Mouse (Mus musculus) ES-E14 (cell line): Measurements from ENCODE around the gene Cd300ld2. TPM values are rescaled to one million over a fixed set of nuclear protein-coding genes. Genes with fewer than 3 reads are reported as not detected.
"Not testable (repeated sequence)": the region's sequence is repeated elsewhere in the genome, so short reads cannot be mapped to it uniquely, and the experiment has no call there.

Source experiments
- DNase-seq: peaks from one replicate; pipeline ENCODE4 v3.0.0-alpha.2; 2013; ENCODE audit warnings: low read depth, low spot score
- H3K27ac ChIP-seq: 2 replicates; pipeline ENCODE4 v1.5.1; 2012; ENCODE audit warnings: low read depth, mild to moderate bottlenecking, low read length, moderate library complexity, mixed read lengths; ENCODE audit not compliant: poor library complexity, insufficient read depth, severe bottlenecking
- H3K36me3 ChIP-seq: 2 replicates; pipeline ENCODE4 v1.6.1; 2012; ENCODE audit warnings: mild to moderate bottlenecking, low read length, moderate library complexity, mixed read lengths; ENCODE audit not compliant: control insufficient read depth, poor library complexity, insufficient read depth, severe bottlenecking
- H3K4me1 ChIP-seq, 2 experiments: fragments of 150-350 bp in 1 of 2; sonication (generic) in 1 of 2; 2 replicates each; pipeline ENCODE4 v1.6.1; 2012; ENCODE audit warnings: low read length in 2 of 2, mild to moderate bottlenecking in 1 of 2, mixed read lengths in 1 of 2; ENCODE audit not compliant: control insufficient read depth in 2 of 2, insufficient read depth in 2 of 2, poor library complexity in 1 of 2
- H3K4me3 ChIP-seq, 2 experiments: fragments of 150-350 bp in 1 of 2; sonication (generic) in 1 of 2; 2 replicates each; pipeline ENCODE4 v1.5.1; 2012; ENCODE audit warnings: low read length in 2 of 2, low read depth in 1 of 2, mild to moderate bottlenecking in 1 of 2, mixed read lengths in 1 of 2; ENCODE audit not compliant: insufficient read depth in 1 of 2, poor library complexity in 1 of 2, severe bottlenecking in 1 of 2
- H3K9ac ChIP-seq: 2 replicates; pipeline ENCODE4 v1.6.1; 2012; ENCODE audit warnings: low read depth, mild to moderate bottlenecking, low read length, mixed read lengths; ENCODE audit not compliant: poor library complexity, insufficient read depth, severe bottlenecking
- H3K9me3 ChIP-seq: fragments of 150-350 bp; sonication (generic); 2 replicates; pipeline ENCODE4 v1.6.1; 2012; ENCODE audit warnings: low read depth, mild to moderate bottlenecking, low read length; ENCODE audit not compliant: control insufficient read depth, insufficient read depth
- CHD2 ChIP-seq: IDR thresholded peaks from 2 replicates; pipeline ENCODE4 v1.6.1; 2014; ENCODE audit warnings: mild to moderate bottlenecking, low read depth, low read length, inconsistent platforms
- HCFC1 ChIP-seq: IDR thresholded peaks from 2 replicates; pipeline ENCODE4 v1.6.1; 2012; ENCODE audit warnings: low read length, inconsistent platforms, borderline replicate concordance; ENCODE audit not compliant: insufficient read depth
- MAFK ChIP-seq: IDR thresholded peaks from 2 replicates; pipeline ENCODE4 v1.6.1; 2014; ENCODE audit warnings: mild to moderate bottlenecking, low read depth, low read length, inconsistent platforms; ENCODE audit not compliant: insufficient read depth
- ZC3H11A ChIP-seq: IDR thresholded peaks from 2 replicates; pipeline ENCODE4 v1.6.1; 2012; ENCODE audit warnings: low read depth, mild to moderate bottlenecking, inconsistent platforms, low read length, borderline replicate concordance
- ZNF384 ChIP-seq: IDR thresholded peaks from 2 replicates; pipeline ENCODE4 v1.6.1; 2012; ENCODE audit warnings: low read depth, low read length, inconsistent platforms
- in situ Hi-C, 2 experiments: fragments of 600-800 bp; cut with MboI; formaldehyde crosslinking; loops; one replicate each; pipeline ENCODE4 v1.15.1; 2025; ENCODE audit warnings: low sequenced_read_pairs in 2 of 2, inconsistent platforms in 1 of 2; ENCODE audit not compliant: unreplicated experiment in 2 of 2
- total RNA-seq: library from RNA; depleted of rRNA; stranded (reverse); fragments of 300-350 nt; gene quantifications from 2 replicates; pipeline ENCODE4 v1.2.3, GENCODE M21; 2012; rRNA removed

The Cd300ld2 gene
- not detected in 2 replicates for total RNA-seq

GRCm38 (mm10) chr11:115016093-115016492 lies at the start of gene Cd300ld2:
Gene Cd300ld2, minus strand, starts transcription at chr11:115016193.
- H3K9ac ChIP-seq, H3K9me3 ChIP-seq, H3K36me3 ChIP-seq, H3K4me1 ChIP-seq, DNase-seq, H3K4me3 ChIP-seq, in situ Hi-C loops, H3K27ac ChIP-seq: not testable (repeated sequence)

- in situ Hi-C loops, result no loop called here
- H3K9ac ChIP-seq, result no peak within 1 kb of the TSS
- no peaks in the 10 kb centered on the region for H3K36me3 ChIP-seq
- TF ChIP-seq MAFK (no peak), HCFC1 (no peak)
- peaks cover 0 to 3% of the 10 kb centered on the region in 2 experiments; a peak in 1 of 4 replicates for H3K4me1 ChIP-seq
- H3K4me3 ChIP-seq, result no peak within 1 kb of the TSS
- DNase-seq, result no peak
- no peak within 1 kb of the TSS for H3K27ac ChIP-seq
- no peaks in the 10 kb centered on the region for H3K9me3 ChIP-seq
Measured at GRCm38 (mm10) chr11:115062077-115062476, 46.1 kb upstream of the Cd300ld2 start, which contains the start of gene Cd300e. Gene Cd300e, minus strand, starts transcription at chr11:115062177.

GRCm38 (mm10) chr11:115059797-115060196 lies 43.8 kb upstream of the Cd300ld2 start:
- no peak for DNase-seq
- in situ Hi-C loops, result no loop called here
- peaks cover 0 to 3% of the 10 kb centered on the region in 2 experiments; a peak in 1 of 4 replicates for H3K4me1 ChIP-seq

GRCm38 (mm10) chr11:115058701-115059100 lies 42.7 kb upstream of the Cd300ld2 start:
- no peak overlapping the region for H3K27ac ChIP-seq
- no peak overlapping the region for H3K4me3 ChIP-seq
- no peaks in the 10 kb centered on the region for H3K9me3 ChIP-seq
- DNase-seq, result no peak
- H3K36me3 ChIP-seq, result no peaks in the 10 kb centered on the region
- H3K9ac ChIP-seq, result no peak overlapping the region
- in situ Hi-C loops, result no loop called here
- H3K4me1 ChIP-seq, result peaks cover 0 to 3% of the 10 kb centered on the region in 2 experiments; a peak in 1 of 4 replicates
- TF ChIP-seq ZNF384 (no peak), ZC3H11A (no peak), HCFC1 (no peak), CHD2 (no peak), MAFK (no peak)

More at GRCm38 (mm10) chr11:115059797-115060196, 43.8 kb upstream of the Cd300ld2 start:
- Histone ChIP-seq H3K36me3 (no peaks in the 10 kb centered on the region), H3K4me3 (no peak overlapping the region), H3K27ac (no peak overlapping the region), H3K9me3 (no peaks in the 10 kb centered on the region), H3K9ac (no peak overlapping the region)
- TF ChIP-seq CHD2 (no peak), HCFC1 (no peak)

GRCm38 (mm10) chr11:115054537-115054936 lies 38.5 kb upstream of the Cd300ld2 start:
- no peak overlapping the region for H3K4me3 ChIP-seq
- TF ChIP-seq ZNF384 (no peak), HCFC1 (no peak), MAFK (no peak), CHD2 (no peak), ZC3H11A (no peak)
- in situ Hi-C loops, result no loop called here
- no peak for DNase-seq
- H3K9ac ChIP-seq, result no peak overlapping the region
- H3K36me3 ChIP-seq, result no peaks in the 10 kb centered on the region
- peaks cover 0 to 4% of the 10 kb centered on the region in 2 experiments; a peak in 1 of 4 replicates for H3K4me1 ChIP-seq
- no peak overlapping the region for H3K27ac ChIP-seq
- H3K9me3 ChIP-seq, result no peaks in the 10 kb centered on the region
